Mouse (Mus musculus) heart, adult 9 months (tissue): ENCODE measurements at regions not wholly inside any gene's neighbourhood (a gene's known extent, or its start where the extent isn't known, plus 50 kb on each side); places are given as distances from the start of the nearest gene placed in this dataset.

ENCODE experiments used
- DNase-seq, 2 experiments: peaks; one replicate each; pipeline ENCODE4 v3.0.0; 2022; ENCODE audit warnings: low spot score in 2 of 2

DNA sequence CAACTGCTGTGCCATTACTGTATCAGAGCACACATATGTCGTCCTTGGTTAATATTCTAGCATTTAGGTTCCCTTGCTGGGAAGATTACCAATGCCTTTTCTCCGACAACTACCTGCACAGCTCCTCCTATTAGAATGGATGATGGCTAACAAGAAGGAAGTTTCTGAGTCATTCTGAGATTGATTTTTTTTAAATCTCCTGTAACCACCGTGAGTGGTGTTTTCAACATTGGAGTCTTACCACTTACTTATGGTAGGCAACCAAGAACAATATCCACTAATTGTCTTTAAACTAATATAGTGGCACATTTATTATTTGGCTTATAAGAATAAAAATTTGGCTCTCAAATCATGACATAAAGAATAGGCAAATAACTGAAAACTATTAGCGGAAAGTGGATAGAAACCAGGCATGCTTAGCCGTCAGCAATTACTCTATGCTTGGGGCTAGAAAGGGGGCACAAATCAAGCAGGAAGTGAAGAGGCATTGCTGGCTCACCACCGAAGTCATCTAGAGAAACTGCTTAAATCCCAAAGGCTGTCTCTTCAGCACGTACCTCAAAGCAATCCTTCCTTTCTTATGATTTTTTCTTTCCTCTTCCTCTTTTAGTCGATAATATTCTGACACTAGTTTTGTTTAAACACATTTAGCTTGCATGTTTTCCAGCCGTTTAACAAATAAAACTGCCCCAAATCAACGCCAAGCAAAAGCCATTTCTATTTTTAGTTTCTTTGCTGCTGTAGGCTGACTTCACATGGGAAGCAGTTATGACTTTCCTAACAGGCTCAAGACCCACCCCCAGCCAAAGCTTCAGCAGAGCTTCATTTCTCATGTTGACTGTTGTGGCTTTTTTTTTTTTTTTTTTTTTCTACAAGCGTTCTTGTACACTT lies 484.8 kb upstream of the Gm7489 start:
- peak in 1 of 2 experiments; percentile 8 for DNase-seq

DNA sequence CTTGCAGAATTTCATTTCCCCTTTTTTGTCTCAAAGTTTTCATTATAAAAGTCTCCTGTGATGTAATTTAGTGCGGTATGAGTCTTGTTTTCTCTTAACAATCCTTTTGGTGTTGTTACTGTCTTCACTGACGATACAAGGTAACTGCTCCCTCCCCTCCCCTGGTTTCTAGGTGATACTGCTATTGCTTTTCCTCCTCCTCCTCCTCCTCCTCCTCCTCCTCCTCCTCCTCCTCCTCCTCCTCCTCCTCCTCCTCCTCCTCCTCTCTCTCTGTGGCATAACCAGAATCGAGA lies 484.2 kb upstream of the Gm7489 start:
- DNase-seq = no peak
